Mouse (Mus musculus) stomach, embryonic 16.5 days (tissue): ENCODE data around the gene Txndc16. TPM values are rescaled to one million over a fixed set of nuclear protein-coding genes. Genes with fewer than 3 reads are reported as not detected.

ENCODE experiments used
- ATAC-seq: fragments of 200-750 bp; cut with Nextera tagmentation; 2 replicates; pipeline ENCODE4 v1.8.0; 2017; ENCODE audit warnings: moderate number of reproducible peaks, moderate TSS enrichment; ENCODE audit not compliant: insufficient read depth, low FRiP score
- H3K27ac ChIP-seq: fragments of 300-500 bp; sonication (generic); 2 replicates; pipeline ENCODE4 v1.5.1; 2014; ENCODE audit warnings: low read length
- H3K27me3 ChIP-seq: fragments of 300-500 bp; sonication (generic); 2 replicates; pipeline ENCODE4 v1.6.1; 2014; ENCODE audit warnings: low read length, control low read depth, mixed read lengths; ENCODE audit not compliant: control insufficient read depth, insufficient read depth
- H3K36me3 ChIP-seq: fragments of 300-500 bp; sonication (generic); 2 replicates; pipeline ENCODE4 v1.6.1; 2014; ENCODE audit warnings: low read length; ENCODE audit not compliant: control insufficient read depth, insufficient read depth
- H3K4me1 ChIP-seq: fragments of 300-500 bp; sonication (generic); 2 replicates; pipeline ENCODE4 v1.6.1; 2014; ENCODE audit warnings: low read length, control low read depth, mixed read lengths; ENCODE audit not compliant: control insufficient read depth, insufficient read depth
- H3K4me2 ChIP-seq: fragments of 300-500 bp; sonication (generic); 2 replicates; pipeline ENCODE4 v1.6.1; 2014; ENCODE audit warnings: low read depth, low read length, mixed read lengths
- H3K4me3 ChIP-seq: fragments of 300-500 bp; sonication (generic); replicated peaks from 2 replicates; pipeline ENCODE4 v1.5.1; 2014; ENCODE audit warnings: mild to moderate bottlenecking, low read length
- H3K9ac ChIP-seq: fragments of 300-500 bp; sonication (generic); 2 replicates; pipeline ENCODE4 v1.6.1; 2014; ENCODE audit warnings: low read length
- H3K9me3 ChIP-seq: fragments of 300-500 bp; sonication (generic); replicated peaks from 2 replicates; pipeline ENCODE4 v1.6.1; 2016; ENCODE audit warnings: low read length, control low read depth; ENCODE audit not compliant: control insufficient read depth
- WGBS: fragments of 180-500 bp; shearing (Covaris S2); extraction: QIAGEN DNeasy Blood & Tissue Kit; methylation state at CpG from one replicate; pipeline ENCODE4 v1.1.7; 2014; 5-methylcytosine and 5-hydroxymethylcytosine counted together
- polyA plus RNA-seq: library from polyadenylated mRNA; unstranded; fragments of >200 nt; fragmentation: Nextera tagmentation; extraction: Ambion mirVana; gene quantifications from 2 replicates; pipeline ENCODE4 v1.2.1, GENCODE M21; 2015

Txndc16 gene
- polyA plus RNA-seq, 1 experiment from 2014 or later = 12.0 TPM

DNA sequence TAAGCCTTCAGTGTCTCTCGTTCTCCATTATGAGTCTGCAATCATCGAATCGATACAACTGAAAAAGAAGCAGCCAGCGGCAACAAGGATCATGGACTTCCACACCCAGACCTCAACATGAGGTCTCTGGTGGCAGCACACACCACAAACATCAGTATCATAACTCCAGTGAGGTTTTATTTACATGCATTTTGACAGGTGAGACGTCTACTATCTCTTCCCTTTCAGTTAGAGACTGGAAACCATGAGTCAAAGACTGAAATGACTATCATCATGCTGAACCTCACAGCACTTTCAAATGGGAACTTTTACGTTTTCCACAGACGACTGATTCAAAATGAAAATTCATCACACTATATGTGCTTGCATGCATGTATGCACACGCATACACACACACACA lies 117.9 kb downstream of the Txndc16 start:
- no peak overlapping the region for H3K4me2 ChIP-seq
- H3K27me3 ChIP-seq = no peaks in the 10 kb centered on the region
- H3K27ac ChIP-seq = no peak overlapping the region
- H3K9me3 ChIP-seq = no peaks in the 10 kb centered on the region
- ATAC-seq = no peak
- no peak overlapping the region for H3K9ac ChIP-seq
- H3K4me3 ChIP-seq = no peak overlapping the region
- WGBS = 86% methylated on average over 8 of the region's 8 CpGs
- H3K36me3 ChIP-seq = no peaks in the 10 kb centered on the region
- H3K4me1 ChIP-seq = no peaks in the 10 kb centered on the region

DNA sequence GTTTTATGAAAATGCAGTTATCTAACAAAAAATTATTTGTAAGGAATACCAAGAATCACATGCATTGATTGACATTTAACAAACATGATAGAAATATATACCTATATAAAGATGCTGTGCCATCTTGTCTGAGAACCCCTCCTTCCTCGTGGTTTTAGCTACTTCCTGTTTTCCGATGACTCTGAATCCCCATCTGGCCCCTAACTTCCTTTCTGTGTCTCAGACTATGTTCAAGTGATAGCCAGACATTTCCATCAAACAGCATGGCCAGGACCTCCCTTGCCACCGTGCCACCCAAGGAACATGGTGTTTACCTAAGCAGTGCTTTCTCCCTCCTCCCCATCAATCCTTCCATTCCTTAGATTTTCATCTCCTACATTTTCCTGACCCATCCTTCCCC lies 127.8 kb downstream of the Txndc16 start:
- H3K27me3 ChIP-seq = no peaks in the 10 kb centered on the region
- no peaks in the 10 kb centered on the region for H3K9me3 ChIP-seq
- H3K36me3 ChIP-seq = no peaks in the 10 kb centered on the region
- 78% methylated on average over 3 of the region's 3 CpGs for WGBS
- no peak for ATAC-seq
- H3K4me1 ChIP-seq = no peaks in the 10 kb centered on the region
- H3K27ac ChIP-seq = no peak overlapping the region
- H3K9ac ChIP-seq = no peak overlapping the region
- no peak overlapping the region for H3K4me2 ChIP-seq
- H3K4me3 ChIP-seq = no peak overlapping the region

DNA sequence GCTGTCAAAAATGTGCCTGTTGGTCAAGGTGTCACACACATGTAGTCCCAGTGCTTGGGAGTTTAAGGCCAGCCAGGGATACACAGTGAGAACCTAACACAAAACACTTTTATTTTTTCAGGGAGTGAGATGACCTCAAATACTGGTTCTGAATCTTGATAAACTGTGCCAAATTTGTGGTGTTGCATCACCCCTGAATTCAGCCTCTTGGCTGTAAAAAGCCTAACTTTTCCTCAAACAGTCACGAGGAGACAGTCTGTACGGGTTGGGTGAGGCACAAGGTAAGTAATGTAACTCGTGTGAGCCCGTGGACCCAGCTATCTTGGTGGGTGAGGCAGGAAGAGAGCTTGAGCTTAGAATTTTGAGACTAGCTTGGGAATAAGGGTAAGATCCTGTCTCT lies 130.1 kb downstream of the Txndc16 start:
- no peaks in the 10 kb centered on the region for H3K27me3 ChIP-seq
- H3K36me3 ChIP-seq = no peaks in the 10 kb centered on the region
- no peak overlapping the region for H3K9ac ChIP-seq
- no peak for ATAC-seq
- H3K4me2 ChIP-seq = no peak overlapping the region
- H3K4me3 ChIP-seq = no peak overlapping the region
- WGBS = 75% methylated on average over 4 of the region's 4 CpGs
- no peak overlapping the region for H3K27ac ChIP-seq
- H3K9me3 ChIP-seq = no peaks in the 10 kb centered on the region
- no peaks in the 10 kb centered on the region for H3K4me1 ChIP-seq

DNA sequence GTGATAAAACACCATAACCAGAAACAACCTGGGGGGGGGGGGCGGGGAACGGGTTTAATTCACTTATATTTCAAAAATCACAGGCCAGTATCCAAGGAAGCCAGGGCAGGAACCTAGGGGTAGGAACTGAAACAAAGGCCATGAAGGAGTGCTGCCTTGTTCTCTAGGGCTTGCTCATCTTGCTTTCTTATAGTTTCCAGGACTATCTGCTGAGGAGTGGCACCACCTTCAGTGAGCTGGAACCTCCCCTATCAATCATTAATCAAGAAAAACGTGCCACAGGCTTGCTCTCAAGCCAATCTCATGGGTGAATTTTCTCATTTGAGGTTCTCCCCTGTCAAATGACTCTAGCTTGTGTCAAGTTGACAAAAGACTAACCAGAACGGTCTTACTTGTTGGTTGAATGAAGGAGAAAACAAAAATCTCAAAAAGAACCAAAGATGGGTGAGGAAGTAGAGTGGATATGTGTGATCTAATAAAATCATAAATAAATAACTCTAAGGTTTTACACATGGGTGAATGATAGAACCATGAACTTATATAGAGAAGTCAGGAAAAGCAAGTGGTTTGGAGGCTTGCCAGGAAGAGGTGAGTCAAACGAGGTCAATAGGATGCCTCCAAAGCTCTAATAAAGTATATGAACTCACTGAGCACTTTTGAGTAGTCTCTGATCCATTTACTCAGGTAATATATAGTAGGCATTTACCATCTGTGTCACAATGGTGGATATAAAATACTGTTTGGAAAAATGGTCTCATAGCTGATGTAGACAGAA lies 134.3 kb downstream of the Txndc16 start:
- no peaks in the 10 kb centered on the region for H3K27me3 ChIP-seq
- no peak overlapping the region for H3K9ac ChIP-seq
- no peak overlapping the region for H3K27ac ChIP-seq
- H3K4me3 ChIP-seq = no peak overlapping the region
- no peaks in the 10 kb centered on the region for H3K36me3 ChIP-seq
- H3K9me3 ChIP-seq = no peaks in the 10 kb centered on the region
- ATAC-seq = no peak
- H3K4me2 ChIP-seq = no peak overlapping the region
- 66% methylated on average over 5 of the region's 5 CpGs for WGBS
- no peaks in the 10 kb centered on the region for H3K4me1 ChIP-seq

DNA sequence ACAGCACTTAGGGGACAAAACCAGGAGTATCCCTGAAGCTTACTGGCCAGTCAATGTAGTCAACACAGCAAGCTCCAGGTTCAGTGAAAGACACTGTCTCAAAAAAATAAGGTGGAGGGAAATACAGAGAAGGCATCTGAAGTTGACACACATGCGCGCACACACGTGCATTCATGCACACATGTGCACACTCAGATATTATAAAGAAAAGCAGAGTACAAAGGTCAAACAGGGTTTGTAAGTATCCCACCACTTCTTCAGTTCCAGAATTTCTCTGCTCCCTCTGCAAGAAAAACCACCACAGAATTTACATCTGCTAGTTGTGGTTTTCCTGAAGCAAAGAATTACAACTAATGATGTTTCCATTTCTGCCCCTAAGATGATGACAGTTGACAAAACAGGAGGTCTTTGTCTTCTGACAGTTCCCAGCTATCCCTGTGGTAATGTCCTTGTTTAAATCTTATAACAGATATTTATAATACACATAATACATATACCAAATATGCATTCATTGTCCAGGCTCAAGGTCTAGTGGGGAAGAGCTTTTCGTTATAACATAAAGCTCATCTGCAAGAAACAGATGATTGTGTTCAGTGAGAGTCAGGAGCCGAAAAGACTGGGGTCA lies 135.4 kb downstream of the Txndc16 start:
- no peak for ATAC-seq
- Histone ChIP-seq H3K4me3 (no peak overlapping the region), H3K36me3 (no peaks in the 10 kb centered on the region), H3K4me2 (no peak overlapping the region), H3K27ac (no peak overlapping the region), H3K27me3 (no peaks in the 10 kb centered on the region), H3K9me3 (no peaks in the 10 kb centered on the region), H3K4me1 (no peaks in the 10 kb centered on the region), H3K9ac (no peak overlapping the region)
- WGBS = 75% methylated on average over 5 of the region's 5 CpGs

DNA sequence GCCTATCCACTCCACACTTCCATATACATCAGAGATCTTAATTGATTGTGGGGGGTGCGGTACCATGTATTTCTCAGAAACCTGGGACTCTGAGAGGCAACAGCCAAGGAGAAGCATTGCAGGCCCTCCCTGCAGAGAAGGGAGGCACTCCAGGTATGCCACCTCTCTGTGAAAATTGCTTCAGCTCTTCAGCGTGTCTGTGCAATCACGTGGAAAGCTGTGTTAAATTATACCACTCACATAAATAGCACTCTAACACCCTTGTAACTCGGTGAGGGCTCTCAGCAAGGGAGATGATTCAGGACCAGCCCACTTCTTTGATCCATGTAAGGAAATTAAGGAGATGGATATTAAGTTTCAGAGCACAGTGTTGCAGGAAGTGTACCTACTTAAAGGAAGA lies 136.6 kb downstream of the Txndc16 start:
- H3K9ac ChIP-seq = no peak overlapping the region
- H3K27me3 ChIP-seq = no peaks in the 10 kb centered on the region
- no peak overlapping the region for H3K4me3 ChIP-seq
- H3K9me3 ChIP-seq = no peaks in the 10 kb centered on the region
- no peak for ATAC-seq
- WGBS = 57% methylated on average over 4 of the region's 4 CpGs
- H3K4me1 ChIP-seq = no peaks in the 10 kb centered on the region
- no peak overlapping the region for H3K4me2 ChIP-seq
- H3K27ac ChIP-seq = no peak overlapping the region
- H3K36me3 ChIP-seq = no peaks in the 10 kb centered on the region

Other genes with a start within 250 kb of the Txndc16 start
- 2.0 and 2.3 TPM in 2 replicates for gene Ptger2, start 232.1 kb downstream of the Txndc16 start, polyA plus RNA-seq
- gene Gpr137c, start 611 bp downstream of the Txndc16 start, polyA plus RNA-seq = 1.5 and 1.6 TPM in 2 replicates
- 49.1 and 51.9 TPM in 2 replicates for gene Ero1l, start 98.4 kb upstream of the Txndc16 start, polyA plus RNA-seq
- 128 and 138 TPM in 2 replicates for gene Psmc6, start 109.5 kb upstream of the Txndc16 start, polyA plus RNA-seq
- gene Styx, start 130.8 kb upstream of the Txndc16 start, polyA plus RNA-seq = 39.3 and 46.1 TPM in 2 replicates
- gene Gnpnat1, start 184.6 kb upstream of the Txndc16 start, polyA plus RNA-seq = 45.5 and 55.1 TPM in 2 replicates